ENCODE assay signal across 10 mouse cellular contexts in genomic region chr2:145257332-145257731, GRCm38 (mm10).
A peak's percentile ranks its signal among the peaks of the same experiment; 100 is the strongest.
DNase-seq lines count a peak whose midpoint lies in the region; ATAC-seq lines count a peak whose summit lies in the region.
"Had no signal": no experiment of that assay in that cellular context is flagged by ENCODE, and none has a peak within 500 bp of the region (broad histone marks: within the 10 kb centered on the region; RNA-seq: fewer than 3 reads in every experiment).

No protein-coding gene starts in this region.

- H3K9ac ChIP-seq in hindbrain, embryonic 12.5 days, result no peak overlapping the region
- H3K9ac ChIP-seq: liver, embryonic 15.5 days had no signal

- H3K4me1 ChIP-seq in hindbrain, embryonic 12.5 days, result no peaks in the 10 kb centered on the region
- H3K4me1 ChIP-seq: liver, embryonic 15.5 days had no signal

- H3K4me3 ChIP-seq in hindbrain, embryonic 12.5 days, result no peak overlapping the region
- H3K4me3 ChIP-seq: liver, embryonic 15.5 days had no signal

- H3K4me2 ChIP-seq in hindbrain, embryonic 12.5 days (replicated peaks), result no peak overlapping the region
- H3K4me2 ChIP-seq: liver, embryonic 15.5 days had no signal

- H3K27me3 ChIP-seq in hindbrain, embryonic 12.5 days, result no peaks in the 10 kb centered on the region
- H3K27me3 ChIP-seq: liver, embryonic 15.5 days had no signal

- intact Hi-C loops in left cerebral cortex, postnatal 4 days (cut with DNase I), result no loop called here

- H3K9me3 ChIP-seq in hindbrain, embryonic 12.5 days (replicated peaks), result no peaks in the 10 kb centered on the region
- H3K9me3 ChIP-seq: liver, embryonic 15.5 days had no signal

- WGBS in hindbrain, embryonic 12.5 days, result 81% methylated on average over 3 of the region's 3 CpGs

- H3K36me3 ChIP-seq in hindbrain, embryonic 12.5 days, result no peaks in the 10 kb centered on the region
- H3K36me3 ChIP-seq: G1E; liver, embryonic 15.5 days had no signal

- peak; percentile 83 for DNase-seq in left cerebral cortex, postnatal 4 days
- no peak for DNase-seq in left cerebral cortex, adult 8-10 months (ENCODE audit: low spot score in 2 of 2)
- DNase-seq in cerebellum, postnatal 25 days, result peak; percentile 32 to 69
- peak; percentile 67 for DNase-seq in kidney, adult 18-20 months
- DNase-seq in lung, postnatal 4 days, result peak; percentile 74 to 80
- no peak for DNase-seq in embryo, embryonic 9.5 days (ENCODE audit: extremely low spot score)
- no peak for DNase-seq in left cerebral cortex, adult 18-20 months (ENCODE audit: low spot score in 2 of 2)

- no peak for ATAC-seq in hindbrain, embryonic 12.5 days (ENCODE audit: low FRiP score)

- no peak overlapping the region for H3K27ac ChIP-seq in hindbrain, embryonic 12.5 days
- H3K27ac ChIP-seq: liver, embryonic 15.5 days had no signal

Comparison
In these comparisons a context has a peak if more than half of its experiments do, and no peak if none do; other contexts are left out.
1. DNase-seq: peak in left cerebral cortex, postnatal 4 days (single experiment), cerebellum, postnatal 25 days (2 of 2), kidney, adult 18-20 months (single experiment) and lung, postnatal 4 days (2 of 2); none in left cerebral cortex, adult 8-10 months (0 of 2), embryo, embryonic 9.5 days (single experiment) and left cerebral cortex, adult 18-20 months (0 of 2).